Mouse (Mus musculus) ES-Bruce4 (cell line): Measurements from ENCODE around the gene Nrp1. TPM values are rescaled to one million over a fixed set of nuclear protein-coding genes. Genes with fewer than 3 reads are reported as not detected.

ENCODE experiments used
- H3K27ac ChIP-seq: 2 replicates; pipeline ENCODE4 v1.5.1; 2012; ENCODE audit warnings: low read length, inconsistent platforms; ENCODE audit not compliant: insufficient read depth
- H3K27me3 ChIP-seq: 2 replicates; pipeline ENCODE4 v1.6.1; 2012; ENCODE audit warnings: mild to moderate bottlenecking, low read length, inconsistent platforms; ENCODE audit not compliant: control insufficient read depth, poor library complexity, insufficient read depth, severe bottlenecking
- H3K36me3 ChIP-seq: 2 replicates; pipeline ENCODE4 v1.6.1; 2012; ENCODE audit warnings: inconsistent platforms, mild to moderate bottlenecking, low read length, moderate library complexity; ENCODE audit not compliant: control insufficient read depth, poor library complexity, insufficient read depth, severe bottlenecking
- H3K4me1 ChIP-seq: one replicate; pipeline ENCODE4 v1.8.1; 2011; ENCODE audit warnings: low read length; ENCODE audit not compliant: control insufficient read depth, insufficient read depth
- H3K4me3 ChIP-seq: 2 replicates; pipeline ENCODE4 v1.5.1; 2011; ENCODE audit warnings: low read depth, mild to moderate bottlenecking, low read length
- H3K9ac ChIP-seq: 2 replicates; pipeline ENCODE4 v1.6.1; 2012; ENCODE audit warnings: low read depth, mild to moderate bottlenecking, inconsistent platforms; ENCODE audit not compliant: poor library complexity, severe bottlenecking
- H3K9me3 ChIP-seq: replicated peaks from 2 replicates; pipeline ENCODE4 v1.6.1; 2012; ENCODE audit warnings: mild to moderate bottlenecking, low read length, inconsistent platforms; ENCODE audit not compliant: control insufficient read depth, poor library complexity, insufficient read depth, severe bottlenecking
- CTCF ChIP-seq: IDR thresholded peaks from one replicate; pipeline ENCODE4 v1.8.1; 2011; ENCODE audit warnings: low read depth, low read length
- EP300 ChIP-seq: IDR thresholded peaks from 2 replicates; pipeline ENCODE4 v1.6.1; 2011; ENCODE audit warnings: low read depth, low read length; ENCODE audit not compliant: insufficient read depth
- POLR2A ChIP-seq: IDR thresholded peaks from one replicate; pipeline ENCODE4 v1.8.1; 2011; ENCODE audit warnings: low read length; ENCODE audit not compliant: insufficient read depth
- polyA plus RNA-seq: library from polyadenylated mRNA; stranded (reverse); fragments of >200 nt; gene quantifications from 2 replicates; pipeline ENCODE4 v1.2.4, GENCODE M21; 2011; ENCODE audit warnings: low read depth; ENCODE audit not compliant: missing spikeins, insufficient read depth, insufficient read length

Gene Nrp1
- polyA plus RNA-seq, 1 experiment = 0.40 TPM

DNA sequence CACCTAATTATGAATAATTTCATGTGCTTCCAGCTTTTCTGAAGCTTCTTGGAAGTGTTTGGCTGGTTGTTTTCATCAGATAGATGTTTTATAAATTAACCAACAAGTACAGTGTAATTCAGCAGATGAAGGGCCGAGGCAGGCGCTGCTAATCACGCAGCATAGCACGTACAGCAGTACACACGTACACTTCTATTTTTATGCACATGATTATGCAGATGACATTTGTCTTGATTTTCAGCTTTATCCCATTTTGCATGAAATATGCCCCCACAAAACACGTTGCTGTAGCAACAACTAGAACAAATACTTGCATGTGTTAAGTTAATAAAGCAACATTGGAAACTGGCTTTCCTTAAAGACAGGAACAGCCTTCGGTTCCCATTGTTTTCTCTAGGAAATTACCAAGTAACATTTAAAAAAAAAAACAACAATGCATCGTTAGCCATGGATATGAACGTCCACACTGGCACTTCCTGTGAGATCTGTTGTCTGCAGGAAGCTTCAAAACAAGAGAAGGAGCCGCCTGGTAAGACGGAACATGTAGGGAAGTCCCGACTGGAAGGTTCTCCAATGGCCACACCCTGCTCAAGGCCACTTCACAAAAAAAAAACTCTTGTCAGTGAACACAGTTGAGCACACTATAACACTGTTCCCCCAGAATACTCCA lies 78.9 kb downstream of the Nrp1 start:
- H3K36me3 ChIP-seq = no peaks in the 10 kb centered on the region
- H3K27me3 ChIP-seq = no peaks in the 10 kb centered on the region
- no peaks in the 10 kb centered on the region for H3K4me1 ChIP-seq
- H3K4me3 ChIP-seq = no peak overlapping the region
- TF ChIP-seq CTCF (no peak), EP300 (no peak), POLR2A (no peak)
- no peak overlapping the region for H3K27ac ChIP-seq
- H3K9ac ChIP-seq = no peak overlapping the region
- no peaks in the 10 kb centered on the region for H3K9me3 ChIP-seq

DNA sequence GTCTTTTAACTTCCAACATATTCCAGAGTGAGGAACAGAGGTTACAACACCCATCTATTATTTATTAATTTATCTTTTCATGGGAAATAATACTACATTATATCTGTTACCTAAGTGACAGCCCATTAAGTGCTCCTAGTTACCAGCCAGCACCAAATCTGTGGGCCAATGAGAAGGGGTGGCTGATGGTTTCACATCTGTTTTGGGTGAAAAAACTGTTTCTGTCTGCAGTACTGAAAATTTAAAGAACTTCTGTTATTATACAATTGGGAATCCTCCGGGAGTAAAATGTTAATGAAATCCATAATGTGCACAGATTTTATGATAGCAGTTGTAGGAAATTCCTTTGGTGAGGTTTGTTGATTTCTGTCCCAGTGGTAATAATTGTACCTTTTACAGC lies 83.0 kb downstream of the Nrp1 start:
- H3K27ac ChIP-seq = no peak overlapping the region
- no peak overlapping the region for H3K4me3 ChIP-seq
- H3K36me3 ChIP-seq = no peaks in the 10 kb centered on the region
- H3K27me3 ChIP-seq = no peaks in the 10 kb centered on the region
- H3K4me1 ChIP-seq = no peaks in the 10 kb centered on the region
- no peaks in the 10 kb centered on the region for H3K9me3 ChIP-seq
- H3K9ac ChIP-seq = no peak overlapping the region
- TF ChIP-seq POLR2A = no peak
- TF ChIP-seq CTCF = no peak
- TF ChIP-seq EP300 = no peak

DNA sequence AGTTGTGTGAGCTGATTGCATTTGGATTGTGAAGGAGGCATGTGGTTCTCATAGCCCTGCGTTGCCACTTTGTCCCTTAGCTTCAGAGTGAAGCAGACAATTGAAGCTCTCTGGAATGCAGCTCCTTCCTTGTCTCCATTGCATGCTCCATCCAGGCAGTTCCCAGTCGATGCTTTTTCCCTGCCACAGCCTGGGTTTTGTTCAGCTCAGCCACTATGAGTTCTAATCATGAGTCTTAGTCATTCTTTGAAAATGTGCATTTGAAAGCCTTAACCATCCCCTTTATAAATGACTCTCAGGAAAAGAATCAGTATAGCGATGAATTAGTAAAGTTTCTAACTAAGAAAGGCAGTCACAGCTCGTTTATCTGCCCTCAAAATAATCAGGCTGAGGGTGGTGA lies 87.2 kb downstream of the Nrp1 start:
- no peaks in the 10 kb centered on the region for H3K36me3 ChIP-seq
- no peak for TF ChIP-seq EP300
- no peak for TF ChIP-seq CTCF
- no peak for TF ChIP-seq POLR2A
- H3K4me1 ChIP-seq = no peaks in the 10 kb centered on the region
- no peak overlapping the region for H3K27ac ChIP-seq
- no peaks in the 10 kb centered on the region; the same call in 1 of the 2 replicates for H3K27me3 ChIP-seq
- H3K4me3 ChIP-seq = no peak overlapping the region
- no peak overlapping the region for H3K9ac ChIP-seq
- H3K9me3 ChIP-seq = no peaks in the 10 kb centered on the region

DNA sequence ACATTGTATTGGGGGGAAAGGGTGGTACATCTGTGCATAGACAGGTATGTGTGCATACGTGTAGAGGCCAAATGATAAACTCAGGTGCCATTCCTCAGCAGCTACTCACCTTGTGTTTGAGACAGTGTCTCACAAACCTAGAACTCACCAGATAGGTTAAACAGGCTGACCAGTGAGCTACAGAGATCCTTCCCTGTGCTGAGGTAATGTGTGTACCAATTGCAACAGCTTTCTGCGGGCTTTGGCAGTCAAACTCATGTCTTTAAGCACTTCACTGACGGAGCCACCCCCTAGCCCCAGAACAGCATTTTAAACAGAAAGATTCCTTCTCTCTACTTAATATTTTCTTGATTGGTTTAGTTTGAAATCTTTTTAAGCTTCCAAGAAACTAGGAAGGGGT lies 88.2 kb downstream of the Nrp1 start:
- no peak for TF ChIP-seq EP300
- no peak for TF ChIP-seq CTCF
- no peak for TF ChIP-seq POLR2A
- no peak overlapping the region for H3K27ac ChIP-seq

DNA sequence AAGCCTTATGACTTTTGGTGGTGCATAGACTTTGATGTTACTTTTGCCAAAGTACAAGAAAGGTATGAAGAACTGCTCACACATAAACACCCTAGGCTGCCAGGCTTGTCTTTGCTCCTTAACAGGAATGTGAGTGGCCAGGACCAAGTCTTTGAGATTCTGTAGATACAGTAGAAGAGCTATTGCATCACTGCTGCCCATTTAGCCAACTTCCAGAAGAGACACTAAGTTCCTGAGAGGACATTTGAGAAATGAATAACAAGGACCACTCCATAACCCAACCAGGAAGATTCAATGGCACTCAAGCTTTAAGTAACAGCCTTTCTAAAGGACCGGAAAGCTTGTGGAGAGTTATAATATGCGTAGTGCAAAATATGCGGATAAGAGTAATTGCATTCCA lies 88.9 kb downstream of the Nrp1 start:
- Histone ChIP-seq H3K27me3 (no peaks in the 10 kb centered on the region; the same call in 1 of the 2 replicates), H3K36me3 (no peaks in the 10 kb centered on the region), H3K4me1 (no peaks in the 10 kb centered on the region), H3K4me3 (no peak overlapping the region), H3K9me3 (no peaks in the 10 kb centered on the region), H3K27ac (no peak overlapping the region), H3K9ac (no peak overlapping the region)
- no peak for TF ChIP-seq CTCF
- TF ChIP-seq POLR2A = no peak
- no peak for TF ChIP-seq EP300

More for the DNA sequence above, 88.2 kb downstream of the Nrp1 start:
- Histone ChIP-seq H3K36me3 (no peaks in the 10 kb centered on the region), H3K4me3 (no peak overlapping the region), H3K9me3 (no peaks in the 10 kb centered on the region), H3K4me1 (no peaks in the 10 kb centered on the region), H3K27me3 (no peaks in the 10 kb centered on the region; the same call in 1 of the 2 replicates), H3K9ac (no peak overlapping the region)

DNA sequence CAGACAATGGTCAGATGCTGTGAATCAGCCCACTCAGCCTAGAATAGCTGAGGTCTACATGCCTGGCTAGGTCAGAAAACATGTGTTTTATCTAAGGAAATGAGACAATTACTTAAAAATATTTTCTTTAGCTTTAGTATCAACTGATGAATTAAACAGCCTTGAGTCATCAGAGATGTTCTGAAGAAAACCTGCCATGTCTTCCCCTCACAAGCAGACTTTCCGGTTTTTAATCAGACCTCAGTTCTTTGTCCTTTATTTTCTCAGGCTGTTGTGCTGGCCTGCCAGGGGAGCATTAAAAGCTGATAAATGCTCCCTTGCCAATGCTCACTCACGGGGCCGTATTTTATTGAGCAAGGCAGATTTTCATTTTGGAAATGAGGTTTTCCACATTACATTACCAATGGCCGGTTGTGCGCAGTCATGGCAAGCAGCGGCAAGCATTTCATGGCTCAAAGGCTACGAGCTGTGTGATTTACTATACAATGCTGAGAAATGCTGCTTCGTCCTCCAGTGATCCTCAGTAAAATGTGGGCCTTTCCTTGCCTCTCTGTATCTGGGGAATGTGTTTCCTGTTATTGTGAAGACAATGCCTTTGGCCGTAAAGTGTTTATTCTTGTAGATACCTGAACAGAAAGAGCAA lies 92.1 kb downstream of the Nrp1 start:
- no peak overlapping the region for H3K9ac ChIP-seq
- H3K9me3 ChIP-seq = no peaks in the 10 kb centered on the region
- H3K4me1 ChIP-seq = no peaks in the 10 kb centered on the region
- TF ChIP-seq CTCF = no peak
- no peak for TF ChIP-seq POLR2A
- no peak for TF ChIP-seq EP300
- no peaks in the 10 kb centered on the region for H3K36me3 ChIP-seq
- no peak overlapping the region for H3K4me3 ChIP-seq
- H3K27ac ChIP-seq = no peak overlapping the region
- H3K27me3 ChIP-seq = no peaks in the 10 kb centered on the region; the same call in 1 of the 2 replicates
